Mouse (Mus musculus) lung, embryonic 15.5 days (tissue): ENCODE measurements around the gene Hsd17b13. TPM values are rescaled to one million over a fixed set of nuclear protein-coding genes. Genes with fewer than 3 reads are reported as not detected.

Experiments used
- ATAC-seq: fragments of 200-750 bp; cut with Nextera tagmentation; 2 replicates; pipeline ENCODE4 v1.8.0; 2017; ENCODE audit warnings: moderate number of reproducible peaks, borderline replicate concordance; ENCODE audit not compliant: low FRiP score, low TSS enrichment; ENCODE audit errors: extremely low read depth
- H3K27ac ChIP-seq: fragments of 300-500 bp; sonication (generic); 2 replicates; pipeline ENCODE4 v1.5.1; 2015; ENCODE audit warnings: moderate library complexity, mild to moderate bottlenecking, inconsistent platforms
- H3K27me3 ChIP-seq: fragments of 300-500 bp; sonication (generic); 2 replicates; pipeline ENCODE4 v1.6.1; 2015; ENCODE audit warnings: inconsistent platforms
- H3K36me3 ChIP-seq: fragments of 300-500 bp; sonication (generic); 2 replicates; pipeline ENCODE4 v1.6.1; 2015; ENCODE audit warnings: inconsistent platforms
- H3K4me1 ChIP-seq: fragments of 300-500 bp; sonication (generic); 2 replicates; pipeline ENCODE4 v1.6.1; 2015; ENCODE audit warnings: inconsistent platforms
- H3K4me2 ChIP-seq: fragments of 300-500 bp; sonication (generic); 2 replicates; pipeline ENCODE4 v1.6.1; 2015; ENCODE audit warnings: inconsistent platforms, mild to moderate bottlenecking, moderate library complexity
- H3K4me3 ChIP-seq: fragments of 300-500 bp; sonication (generic); 2 replicates; pipeline ENCODE4 v1.5.1; 2015; ENCODE audit warnings: mild to moderate bottlenecking, inconsistent platforms
- H3K9ac ChIP-seq: fragments of 300-500 bp; sonication (generic); 2 replicates; pipeline ENCODE4 v1.6.1; 2015; ENCODE audit warnings: inconsistent platforms
- H3K9me3 ChIP-seq: fragments of 300-500 bp; sonication (generic); 2 replicates; pipeline ENCODE4 v1.6.1; 2016; ENCODE audit warnings: inconsistent platforms
- WGBS: fragments of 180-500 bp; shearing (Covaris S2); methylation state at CpG from one replicate; pipeline ENCODE4 v1.1.7; 2015; 5-methylcytosine and 5-hydroxymethylcytosine counted together
- polyA plus RNA-seq: library from polyadenylated mRNA; unstranded; fragments of >200 nt; fragmentation: Nextera tagmentation; extraction: Ambion mirVana; gene quantifications from 2 replicates; pipeline ENCODE4 v1.2.1, GENCODE M21; 2015

The Hsd17b13 gene
- polyA plus RNA-seq, 1 experiment from 2014 or later = 0.22 TPM

- WGBS = 41% methylated on average over 6 of the region's 6 CpGs
- Histone ChIP-seq H3K4me2 (no peak overlapping the region), H3K27me3 (no peaks in the 10 kb centered on the region), H3K9me3 (no peaks in the 10 kb centered on the region), H3K4me1 (peaks cover 14% of the 10 kb centered on the region), H3K9ac (no peak overlapping the region), H3K36me3 (no peaks in the 10 kb centered on the region), H3K27ac (no peak overlapping the region), H3K4me3 (no peak overlapping the region)
- peak; percentile 58; the same call in 1 of the 2 replicates for ATAC-seq
Observed at GRCm38 (mm10) chr5:103906173-103906572, 71.0 kb downstream of the Hsd17b13 start.

Other genes starting within 250 kb of the Hsd17b13 start
- 10.2 and 10.8 TPM in 2 replicates for gene Klhl8, start 66.2 kb downstream of the Hsd17b13 start, polyA plus RNA-seq
- gene Hsd17b11, start 44.5 kb upstream of the Hsd17b13 start, polyA plus RNA-seq = 4.5 and 4.9 TPM in 2 replicates
- gene Nudt9, start 68.9 kb upstream of the Hsd17b13 start, polyA plus RNA-seq = 64.3 and 67.0 TPM in 2 replicates
- 0.42 TPM in 1 of 2 replicates, not detected in the other for gene Gm17660, start 100.2 kb upstream of the Hsd17b13 start, polyA plus RNA-seq
- 343 and 369 TPM in 2 replicates for gene Sparcl1, start 136.3 kb upstream of the Hsd17b13 start, polyA plus RNA-seq
- gene Dspp, start 193.3 kb upstream of the Hsd17b13 start, polyA plus RNA-seq = 0.04 TPM in 1 of 2 replicates, not detected in the other
- 0.52 and 0.74 TPM in 2 replicates for gene Dmp1, start 225.2 kb upstream of the Hsd17b13 start, polyA plus RNA-seq